Mouse (Mus musculus) neural tube, embryonic 15.5 days (tissue): ENCODE data around the gene Rnf187. TPM values are rescaled to one million over a fixed set of nuclear protein-coding genes. Genes with fewer than 3 reads are reported as not detected.
"Not testable (repeated sequence)": the region's sequence is repeated elsewhere in the genome, so short reads cannot be mapped to it uniquely, and the experiment has no call there.

Experiments
- ATAC-seq: fragments of 200-750 bp; cut with Nextera tagmentation; 2 replicates; pipeline ENCODE4 v1.8.0; 2017; ENCODE audit warnings: mild to moderate bottlenecking, moderate TSS enrichment, moderate library complexity; ENCODE audit not compliant: low FRiP score
- H3K27ac ChIP-seq: fragments of 300-500 bp; sonication (generic); replicated peaks from 2 replicates; pipeline ENCODE4 v1.5.1; 2015; ENCODE audit warnings: mild to moderate bottlenecking, inconsistent platforms
- H3K27me3 ChIP-seq: fragments of 300-500 bp; sonication (generic); replicated peaks from 2 replicates; pipeline ENCODE4 v1.6.1; 2015; ENCODE audit warnings: inconsistent platforms
- H3K36me3 ChIP-seq: fragments of 300-500 bp; sonication (generic); 2 replicates; pipeline ENCODE4 v1.6.1; 2015; ENCODE audit warnings: inconsistent platforms
- H3K4me1 ChIP-seq: fragments of 300-500 bp; sonication (generic); 2 replicates; pipeline ENCODE4 v1.6.1; 2015; ENCODE audit warnings: inconsistent platforms
- H3K4me2 ChIP-seq: fragments of 300-500 bp; sonication (generic); 2 replicates; pipeline ENCODE4 v1.6.1; 2015; ENCODE audit warnings: inconsistent platforms, mild to moderate bottlenecking, moderate library complexity
- H3K4me3 ChIP-seq: fragments of 300-500 bp; sonication (generic); replicated peaks from 2 replicates; pipeline ENCODE4 v1.5.1; 2015; ENCODE audit warnings: mild to moderate bottlenecking, inconsistent platforms
- H3K9ac ChIP-seq: fragments of 300-500 bp; sonication (generic); replicated peaks from 2 replicates; pipeline ENCODE4 v1.6.1; 2015; ENCODE audit warnings: mild to moderate bottlenecking, inconsistent platforms
- H3K9me3 ChIP-seq: fragments of 300-500 bp; sonication (generic); replicated peaks from 2 replicates; pipeline ENCODE4 v1.6.1; 2016; ENCODE audit warnings: inconsistent platforms
- WGBS: fragments of 180-500 bp; shearing (Covaris S2); methylation state at CpG from one replicate; pipeline ENCODE4 v1.1.7; 2015; ENCODE audit warnings: mixed read lengths; 5-methylcytosine and 5-hydroxymethylcytosine counted together
- polyA plus RNA-seq: library from polyadenylated mRNA; unstranded; fragments of >200 nt; fragmentation: Nextera tagmentation; extraction: Ambion mirVana; gene quantifications from 2 replicates; pipeline ENCODE4 v1.2.1, GENCODE M21; 2015

Gene Rnf187
- polyA plus RNA-seq, 1 experiment from 2014 or later, result 636 TPM

GRCm38 (mm10) chr11:58954170-58954419 is 15.4 kb upstream of the Rnf187 start:
- not testable (repeated sequence) for ATAC-seq

GRCm38 (mm10) chr11:58953351-58954169 is 14.8 kb upstream of the Rnf187 start:
- H3K4me2 ChIP-seq, result peak overlapping the region; percentile 87
- no peaks in the 10 kb centered on the region for H3K9me3 ChIP-seq
- peaks cover 48% of the 10 kb centered on the region for H3K4me1 ChIP-seq
- H3K27ac ChIP-seq, result peak overlapping the region; percentile 99
- H3K36me3 ChIP-seq, result no peaks in the 10 kb centered on the region
- under 1% methylated on average over 33 of the region's 33 CpGs for WGBS
- H3K4me3 ChIP-seq, result peak overlapping the region; percentile 75
- H3K27me3 ChIP-seq, result no peaks in the 10 kb centered on the region
- H3K9ac ChIP-seq, result peak overlapping the region; percentile 79
- peak; percentile 29 for ATAC-seq

More at GRCm38 (mm10) chr11:58954170-58954419, 15.4 kb upstream of the Rnf187 start:
- not testable (repeated sequence) for H3K36me3 ChIP-seq, H3K27me3 ChIP-seq, H3K9me3 ChIP-seq
- Histone ChIP-seq H3K4me3 (peak overlapping the region; percentile 75), H3K27ac (peak overlapping the region; percentile 99), H3K4me1 (peaks cover 52% of the 10 kb centered on the region), H3K9ac (peak overlapping the region; percentile 79), H3K4me2 (peak overlapping the region; percentile 87)
- WGBS, result 0% methylated on average over 17 of the region's 17 CpGs

GRCm38 (mm10) chr11:58951210-58951609 is 12.5 kb upstream of the Rnf187 start:
- Histone ChIP-seq H3K36me3 (no peaks in the 10 kb centered on the region), H3K9ac (peak overlapping the region; percentile 89), H3K27me3 (no peaks in the 10 kb centered on the region), H3K4me1 (peaks cover 37% of the 10 kb centered on the region), H3K4me3 (0 out of 2 replicates have a peak overlapping the region, but pooled peaks have one; percentile 57), H3K9me3 (no peaks in the 10 kb centered on the region), H3K27ac (peak overlapping the region; percentile 98), H3K4me2 (peak overlapping the region; percentile 63)
- WGBS, result 50% methylated on average over 5 of the region's 5 CpGs
- no peak for ATAC-seq

GRCm38 (mm10) chr11:58949480-58950431 is 11.0 kb upstream of the Rnf187 start:
- H3K9ac ChIP-seq, result peak overlapping the region; percentile 89
- peaks cover 35% of the 10 kb centered on the region for H3K4me1 ChIP-seq
- no peaks in the 10 kb centered on the region for H3K9me3 ChIP-seq
- peak overlapping the region; percentile 57 for H3K4me3 ChIP-seq
- peak overlapping the region; percentile 63 for H3K4me2 ChIP-seq
- peak overlapping the region; percentile 98 for H3K27ac ChIP-seq
- peak; percentile 62 for ATAC-seq
- no peaks in the 10 kb centered on the region for H3K36me3 ChIP-seq
- H3K27me3 ChIP-seq, result no peaks in the 10 kb centered on the region
- 1% methylated on average over 20 of the region's 20 CpGs for WGBS

- H3K4me2 ChIP-seq, result peak within 1 kb of the TSS; percentile 63
- ATAC-seq, result peak; percentile 91
- peak within 1 kb of the TSS; percentile 98 for H3K27ac ChIP-seq
- no peaks in the 10 kb centered on the region for H3K9me3 ChIP-seq
- peaks cover 40% of the 10 kb centered on the region for H3K4me1 ChIP-seq
- H3K4me3 ChIP-seq, result peak within 1 kb of the TSS; percentile 57
- H3K9ac ChIP-seq, result peak within 1 kb of the TSS; percentile 89
- under 1% methylated on average over 48 of the region's 48 CpGs for whole genome bisulfite sequencing
- H3K27me3 ChIP-seq, result no peaks in the 10 kb centered on the region
- no peaks in the 10 kb centered on the region for H3K36me3 ChIP-seq
Measured at GRCm38 (mm10) chr11:58948542-58949479, 10.1 kb upstream of the Rnf187 start, which contains the start of gene Hist3h2ba. Hist3h2ba (plus strand) TSS chr11:58948920.

GRCm38 (mm10) chr11:58947798-58948528 is 9.2 kb upstream of the Rnf187 start:
- WGBS, result 7% methylated on average over 23 of the region's 23 CpGs
- peaks cover 44% of the 10 kb centered on the region for H3K4me1 ChIP-seq
- ATAC-seq, result peak; percentile 75

GRCm38 (mm10) chr11:58947306-58947705 is 8.6 kb upstream of the Rnf187 start:
- peaks cover 41% of the 10 kb centered on the region for H3K4me1 ChIP-seq
- H3K4me3 ChIP-seq, result peak overlapping the region; percentile 57
- H3K36me3 ChIP-seq, result no peaks in the 10 kb centered on the region
- peak overlapping the region; percentile 62 for H3K9ac ChIP-seq
- 78% methylated on average over 3 of the region's 3 CpGs for WGBS
- no peaks in the 10 kb centered on the region for H3K9me3 ChIP-seq
- H3K27me3 ChIP-seq, result no peaks in the 10 kb centered on the region
- no peak for ATAC-seq
- peak overlapping the region; percentile 63 for H3K4me2 ChIP-seq
- H3K27ac ChIP-seq, result peak overlapping the region; percentile 98

More at GRCm38 (mm10) chr11:58947798-58948528, 9.2 kb upstream of the Rnf187 start:
- H3K4me3 ChIP-seq, result peak overlapping the region; percentile 57
- peak overlapping the region; percentile 63 for H3K4me2 ChIP-seq
- no peaks in the 10 kb centered on the region for H3K27me3 ChIP-seq
- H3K9ac ChIP-seq, result peak overlapping the region; percentile 62
- H3K9me3 ChIP-seq, result no peaks in the 10 kb centered on the region
- H3K27ac ChIP-seq, result peak overlapping the region; percentile 98
- H3K36me3 ChIP-seq, result no peaks in the 10 kb centered on the region

GRCm38 (mm10) chr11:58944136-58944535 is 5.4 kb upstream of the Rnf187 start:
- Histone ChIP-seq H3K4me2 (no peak overlapping the region), H3K36me3 (no peaks in the 10 kb centered on the region), H3K27ac (no peak overlapping the region), H3K27me3 (no peaks in the 10 kb centered on the region), H3K9ac (no peak overlapping the region), H3K9me3 (no peaks in the 10 kb centered on the region), H3K4me1 (peaks cover 30% of the 10 kb centered on the region), H3K4me3 (no peak overlapping the region)
- 60% methylated on average over 5 of the region's 5 CpGs for WGBS
- ATAC-seq, result no peak

- Histone ChIP-seq H3K4me2 (peak overlapping the region; percentile 75), H3K4me1 (peaks cover 43% of the 10 kb centered on the region), H3K9ac (peak overlapping the region; percentile 50), H3K27ac (peak overlapping the region; percentile 92), H3K9me3 (no peaks in the 10 kb centered on the region), H3K36me3 (peaks cover 25% of the 10 kb centered on the region), H3K4me3 (peak overlapping the region; percentile 63), H3K27me3 (no peaks in the 10 kb centered on the region)
- ATAC-seq, result peak; percentile 38; the same call in 1 of the 2 replicates
- WGBS, result 12% methylated on average over 6 of the region's 6 CpGs
Measured at GRCm38 (mm10) chr11:58939088-58939439, 348 bp upstream of the Rnf187 start.

GRCm38 (mm10) chr11:58937909-58938308 is 807 bp downstream of the Rnf187 start:
- peak overlapping the region; percentile 75 for H3K4me2 ChIP-seq
- peak overlapping the region; percentile 92 for H3K27ac ChIP-seq
- no peak for ATAC-seq
- peaks cover 37% of the 10 kb centered on the region for H3K36me3 ChIP-seq
- peak overlapping the region; percentile 99 for H3K9ac ChIP-seq
- H3K4me1 ChIP-seq, result peaks cover 35% of the 10 kb centered on the region
- under 1% methylated on average over 13 of the region's 13 CpGs for WGBS
- peak overlapping the region; percentile 63 for H3K4me3 ChIP-seq
- H3K27me3 ChIP-seq, result no peaks in the 10 kb centered on the region
- H3K9me3 ChIP-seq, result no peaks in the 10 kb centered on the region
